Mouse (Mus musculus) cerebellum, adult 2 months (tissue): ENCODE measurements at regions not wholly inside any gene's neighbourhood (a gene's known extent, or its start where the extent isn't known, plus 50 kb on each side); places are given as distances from the start of the nearest gene placed in this dataset.

ENCODE experiments used
- DNase-seq, 2 experiments: peaks; one replicate each; pipeline ENCODE4 v3.0.0; 2021
- H3K27ac ChIP-seq: fragments of 200-500 bp; 2 replicates; pipeline ENCODE4 v1.5.1; 2012; ENCODE audit warnings: low read length, control low read depth, inconsistent platforms; ENCODE audit not compliant: insufficient read depth
- H3K27me3 ChIP-seq: fragments of 200-500 bp; 2 replicates; pipeline ENCODE4 v1.6.1; 2012; ENCODE audit warnings: inconsistent platforms, mild to moderate bottlenecking, low read length, moderate library complexity; ENCODE audit not compliant: control insufficient read depth, insufficient read depth
- H3K4me1 ChIP-seq: fragments of 200-500 bp; 2 replicates; pipeline ENCODE4 v1.6.1; 2011; ENCODE audit warnings: low read length; ENCODE audit not compliant: control insufficient read depth, insufficient read depth
- H3K4me3 ChIP-seq: fragments of 200-500 bp; replicated peaks from 2 replicates; pipeline ENCODE3; 2011; ENCODE audit warnings: mild to moderate bottlenecking, low read depth, low read length, control low read depth; ENCODE audit not compliant: insufficient read depth
- CTCF ChIP-seq: fragments of 200-500 bp; IDR thresholded peaks from 2 replicates; pipeline ENCODE4 v1.5.1; 2011; ENCODE audit warnings: low read depth, mild to moderate bottlenecking, control low read depth, low read length, moderate library complexity, borderline replicate concordance; ENCODE audit not compliant: insufficient read depth
- POLR2A ChIP-seq: fragments of 200-500 bp; IDR thresholded peaks from 2 replicates; pipeline ENCODE4 v1.6.1; 2011; ENCODE audit warnings: low read length, control low read depth, borderline replicate concordance; ENCODE audit not compliant: insufficient read depth
- WGBS: fragments of 180-500 bp; shearing (Covaris S2); methylation state at CpG from one replicate; pipeline ENCODE4 v1.1.7; 2018; 5-methylcytosine and 5-hydroxymethylcytosine counted together

DNA sequence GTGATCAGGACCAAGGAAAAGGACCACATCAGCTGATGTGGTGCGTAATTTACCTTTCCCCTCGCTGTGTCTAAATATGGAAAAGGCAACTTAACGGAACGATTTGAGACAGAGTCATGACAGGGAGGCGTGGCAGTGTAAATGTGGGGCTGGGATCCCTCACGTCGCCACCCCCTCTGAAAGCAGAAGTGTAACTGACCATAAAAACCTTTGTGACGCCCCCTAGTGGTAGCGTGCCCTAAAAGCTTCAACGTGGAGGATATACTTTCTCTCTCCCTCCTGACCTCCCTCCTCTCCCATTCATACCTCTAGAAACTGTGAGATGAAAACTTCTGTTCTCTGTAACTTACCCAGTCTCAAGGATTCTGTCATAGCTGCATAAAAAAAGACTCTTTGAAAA, 166.8 kb downstream of the Efnb2 start:
- H3K27ac ChIP-seq = no peak overlapping the region
- no peaks in the 10 kb centered on the region; the same call in 1 of the 2 replicates for H3K27me3 ChIP-seq
- no peak overlapping the region for H3K4me3 ChIP-seq
- H3K4me1 ChIP-seq = peaks cover 4% of the 10 kb centered on the region; the same call in 1 of the 2 replicates
- TF ChIP-seq POLR2A (no peak), CTCF (no peak)
- DNase-seq = no peak
- WGBS = 93% methylated on average over 10 of the region's 10 CpGs

DNA sequence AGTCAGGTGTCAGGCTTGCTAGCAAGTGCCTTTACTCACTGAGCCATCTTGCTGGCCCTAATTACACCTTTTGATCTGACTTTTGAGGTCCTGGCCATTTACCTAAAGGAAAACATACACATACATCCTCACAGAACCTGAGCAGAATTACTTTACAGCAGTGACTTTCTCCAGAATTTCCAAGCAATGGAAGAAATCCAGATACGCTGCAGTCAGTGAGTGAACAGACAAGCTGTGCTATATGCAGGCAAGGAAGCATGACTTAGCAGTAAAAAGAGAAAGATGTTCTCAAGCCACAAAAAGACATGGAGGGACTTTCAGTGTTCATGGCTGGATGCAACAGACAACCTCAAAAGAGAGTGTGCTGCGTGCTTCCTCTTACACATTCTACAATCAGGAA, 169.1 kb downstream of the Efnb2 start:
- no peaks in the 10 kb centered on the region for H3K27me3 ChIP-seq
- no peak for TF ChIP-seq CTCF
- TF ChIP-seq POLR2A = no peak
- no peak for DNase-seq
- no peak overlapping the region for H3K4me3 ChIP-seq
- H3K27ac ChIP-seq = no peak overlapping the region
- H3K4me1 ChIP-seq = peaks cover 8% of the 10 kb centered on the region; the same call in 1 of the 2 replicates
- 94% methylated on average over 2 of the region's 2 CpGs for WGBS

DNA sequence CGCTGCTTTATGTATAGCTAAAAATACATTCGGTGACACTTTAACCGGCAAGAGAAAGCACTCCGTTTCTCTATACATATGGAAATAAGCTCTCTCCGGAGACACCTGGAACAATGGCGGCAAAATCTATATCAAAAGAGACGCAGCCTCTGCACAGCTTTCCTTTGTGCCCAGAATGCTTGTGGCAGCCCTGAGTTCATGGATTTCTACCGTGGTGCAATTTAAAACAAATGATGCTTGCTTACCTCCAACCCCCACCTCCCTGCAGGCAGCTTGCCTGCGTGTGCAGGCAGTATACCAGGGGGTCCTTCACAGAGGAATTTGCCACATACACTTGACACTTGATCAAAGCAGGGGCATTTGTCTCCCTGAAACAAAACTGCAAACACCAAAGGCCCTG, 171.3 kb downstream of the Efnb2 start:
- H3K27me3 ChIP-seq = no peaks in the 10 kb centered on the region
- H3K27ac ChIP-seq = no peak overlapping the region
- DNase-seq = no peak
- no peak overlapping the region for H3K4me3 ChIP-seq
- WGBS = 67% methylated on average over 9 of the region's 9 CpGs
- peaks cover 8% of the 10 kb centered on the region; the same call in 1 of the 2 replicates for H3K4me1 ChIP-seq
- TF ChIP-seq POLR2A = no peak
- no peak for TF ChIP-seq CTCF

GRCm38 (mm10) chr8:8488695-8489571, 172.1 kb downstream of the Efnb2 start:
- DNase-seq = peak; percentile 96 to 99
- H3K27ac ChIP-seq = no peak overlapping the region
- H3K4me3 ChIP-seq = peak overlapping the region; percentile 23
- H3K4me1 ChIP-seq = peaks cover 8% of the 10 kb centered on the region; the same call in 1 of the 2 replicates
- H3K27me3 ChIP-seq = no peaks in the 10 kb centered on the region
- no peak for TF ChIP-seq CTCF
- TF ChIP-seq POLR2A = no peak
- WGBS = 5% methylated on average over 26 of the region's 26 CpGs

GRCm38 (mm10) chr8:8488191-8488694, 172.8 kb downstream of the Efnb2 start:
- DNase-seq = no peak
- Histone ChIP-seq H3K4me3 (no peak overlapping the region), H3K4me1 (peaks cover 8% of the 10 kb centered on the region; the same call in 1 of the 2 replicates), H3K27ac (no peak overlapping the region), H3K27me3 (no peaks in the 10 kb centered on the region)
- WGBS = 15% methylated on average over 9 of the region's 9 CpGs
- TF ChIP-seq CTCF (no peak), POLR2A (no peak)

DNA sequence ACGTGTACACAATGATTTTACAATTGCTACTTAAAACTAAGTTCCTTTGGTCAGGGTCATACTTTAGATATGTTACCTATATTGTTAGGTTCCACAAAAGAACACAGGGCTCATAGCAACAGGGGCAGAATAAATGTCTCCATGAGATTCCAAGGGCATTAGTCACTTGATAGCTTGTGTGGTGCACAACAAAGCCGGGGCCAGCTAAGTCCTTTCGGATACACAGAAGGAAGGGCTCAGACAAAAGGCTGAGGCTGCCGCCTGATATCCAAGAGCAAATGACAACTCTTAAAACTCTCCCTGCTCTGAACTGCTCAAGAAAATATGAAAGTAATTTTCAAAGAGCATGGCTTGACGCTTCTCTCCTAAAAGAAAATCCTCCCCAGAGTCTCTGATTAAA, 173.3 kb downstream of the Efnb2 start:
- Histone ChIP-seq H3K27ac (no peak overlapping the region), H3K4me3 (no peak overlapping the region), H3K4me1 (peaks cover 8% of the 10 kb centered on the region; the same call in 1 of the 2 replicates), H3K27me3 (no peaks in the 10 kb centered on the region)
- TF ChIP-seq POLR2A = no peak
- no peak for TF ChIP-seq CTCF
- 81% methylated on average over 5 of the region's 5 CpGs for WGBS
- no peak for DNase-seq

DNA sequence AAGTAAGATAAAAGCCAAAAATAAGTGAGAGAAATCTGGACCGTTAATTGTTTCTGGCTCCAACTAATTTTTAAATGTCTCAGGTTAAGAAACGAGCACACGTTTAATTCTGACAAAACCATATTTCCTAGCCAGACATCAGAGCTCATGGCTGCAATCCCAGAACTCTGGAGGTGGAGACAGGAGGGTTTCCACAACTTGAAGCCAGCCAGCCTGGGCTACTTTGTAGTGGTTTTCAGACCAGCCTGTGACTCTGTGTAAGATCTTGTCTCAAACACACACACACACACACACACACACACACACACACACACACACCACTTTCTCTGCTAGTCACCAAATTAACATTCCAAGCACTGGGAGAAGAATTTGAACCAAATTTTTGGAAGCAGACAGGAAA, 174.2 kb downstream of the Efnb2 start:
- H3K4me3 ChIP-seq = no peak overlapping the region
- H3K27ac ChIP-seq = no peak overlapping the region
- 11% methylated on average over 3 of the region's 3 CpGs for WGBS
- peak in 1 of 2 experiments; percentile 34 for DNase-seq
- H3K4me1 ChIP-seq = peaks cover 8% of the 10 kb centered on the region; the same call in 1 of the 2 replicates
- H3K27me3 ChIP-seq = no peaks in the 10 kb centered on the region
- TF ChIP-seq POLR2A (no peak), CTCF (no peak)

GRCm38 (mm10) chr8:8485252-8485651, 175.8 kb downstream of the Efnb2 start:
- 93% methylated on average over 3 of the region's 3 CpGs for WGBS
- TF ChIP-seq POLR2A (no peak), CTCF (no peak)
- H3K27me3 ChIP-seq = no peaks in the 10 kb centered on the region
- no peak overlapping the region for H3K4me3 ChIP-seq
- H3K27ac ChIP-seq = no peak overlapping the region
- DNase-seq = no peak
- peaks cover 8% of the 10 kb centered on the region; the same call in 1 of the 2 replicates for H3K4me1 ChIP-seq
